Mouse (Mus musculus): ENCODE measurements around the gene Apobec3. TPM values are rescaled to one million over a fixed set of nuclear protein-coding genes. Genes with fewer than 3 reads are reported as not detected.

Gene Apobec3
- polyA plus RNA-seq, 1 experiment from 2014 or later: 13.5 TPM

DNA sequence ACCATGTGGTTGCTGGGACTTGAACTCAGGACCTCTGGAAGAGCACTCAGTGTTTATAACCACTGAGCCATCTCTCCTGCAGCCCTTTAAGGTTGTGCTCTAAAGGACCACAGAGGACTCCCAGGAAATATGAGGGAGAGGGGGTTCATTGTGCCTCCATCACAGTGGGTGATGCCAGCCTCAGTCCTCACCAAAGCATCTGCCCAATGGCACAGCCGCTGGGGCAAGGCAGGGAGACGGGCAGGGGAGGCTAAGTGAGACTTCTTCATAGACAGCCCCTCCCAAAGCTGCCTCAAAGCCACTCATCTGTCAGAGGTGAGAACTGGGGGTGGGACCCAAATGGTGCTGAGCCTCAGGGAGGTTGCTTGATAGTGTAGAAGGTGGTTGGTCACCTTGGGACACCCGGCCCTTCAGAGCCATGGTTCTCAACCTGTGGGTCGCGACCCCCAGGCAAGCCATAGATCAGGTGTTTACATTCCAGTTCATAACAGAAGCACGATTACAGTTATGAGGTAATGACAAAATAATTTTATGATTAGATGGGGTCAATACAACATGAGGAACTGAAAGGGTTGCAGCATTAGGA, 22.4 kb downstream of the Apobec3 start:
- Histone ChIP-seq H3K9ac (no peak overlapping the region), H3K4me2 (replicated peaks) (no peak overlapping the region), H3K36me3 (peaks cover 6% of the 10 kb centered on the region; the same call in 1 of the 2 replicates), H3K27me3 (no peaks in the 10 kb centered on the region), H3K27ac (no peak overlapping the region), H3K4me1 (no peaks in the 10 kb centered on the region), H3K9me3 (no peaks in the 10 kb centered on the region), H3K4me3 (no peak overlapping the region)
- 78% methylated on average over 6 of the region's 6 CpGs for WGBS
- no peak for ATAC-seq (ENCODE audit: low FRiP score, low read depth)

DNA sequence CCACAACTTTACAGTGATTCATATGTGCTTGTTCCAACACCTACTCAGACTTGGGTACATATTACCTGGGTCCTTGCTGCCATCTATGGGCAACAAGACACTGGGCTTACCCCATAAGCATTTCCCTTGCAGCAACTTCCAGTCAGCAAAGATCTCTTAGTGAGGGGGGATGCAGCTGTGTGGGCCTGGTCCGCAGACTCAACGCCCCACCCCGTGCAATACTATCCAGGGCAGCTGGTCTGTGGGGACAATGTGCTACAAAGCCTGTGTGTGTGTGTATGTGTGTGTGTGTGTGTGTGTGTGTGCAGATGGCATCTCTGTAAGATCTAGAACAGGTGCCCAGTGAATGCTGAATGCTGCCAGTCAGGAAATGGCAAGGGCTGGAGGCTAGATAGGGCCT, 22.9 kb downstream of the Apobec3 start:
- 0 out of 2 replicates have a peak, but pooled peaks have one; percentile 28 for ATAC-seq (ENCODE audit: low FRiP score, low read depth)
- Histone ChIP-seq H3K9me3 (no peaks in the 10 kb centered on the region), H3K27me3 (no peaks in the 10 kb centered on the region), H3K36me3 (peaks cover 6% of the 10 kb centered on the region; the same call in 1 of the 2 replicates), H3K4me1 (no peaks in the 10 kb centered on the region), H3K27ac (no peak overlapping the region), H3K4me2 (replicated peaks) (no peak overlapping the region), H3K4me3 (no peak overlapping the region), H3K9ac (no peak overlapping the region)
- WGBS: 84% methylated on average over 3 of the region's 3 CpGs

- Histone ChIP-seq H3K27me3 (no peaks in the 10 kb centered on the region), H3K4me1 (no peaks in the 10 kb centered on the region), H3K4me3 (no peak overlapping the region), H3K27ac (no peak overlapping the region), H3K9me3 (no peaks in the 10 kb centered on the region), H3K36me3 (peaks cover 6% of the 10 kb centered on the region; the same call in 1 of the 2 replicates), H3K9ac (no peak overlapping the region), H3K4me2 (replicated peaks) (no peak overlapping the region)
- 76% methylated on average over 5 of the region's 5 CpGs for WGBS
- no peak for ATAC-seq (ENCODE audit: low FRiP score, low read depth)
Measured at GRCm38 (mm10) chr15:79916150-79916549, 24.7 kb downstream of the Apobec3 start.

- no peaks in the 10 kb centered on the region for H3K9me3 ChIP-seq
- H3K4me2 ChIP-seq (replicated peaks): no peak overlapping the region
- H3K27ac ChIP-seq: no peak overlapping the region
- H3K9ac ChIP-seq: no peak overlapping the region
- H3K36me3 ChIP-seq: peaks cover 6% of the 10 kb centered on the region; the same call in 1 of the 2 replicates
- WGBS: 92% methylated on average over 14 of the region's 14 CpGs
- H3K4me1 ChIP-seq: no peaks in the 10 kb centered on the region
- no peak for ATAC-seq (ENCODE audit: low FRiP score, low read depth)
- no peak overlapping the region for H3K4me3 ChIP-seq
- no peaks in the 10 kb centered on the region for H3K27me3 ChIP-seq
Measured at GRCm38 (mm10) chr15:79917111-79917720, 25.8 kb downstream of the Apobec3 start.

GRCm38 (mm10) chr15:79918485-79918884, 27.0 kb downstream of the Apobec3 start:
- Histone ChIP-seq H3K4me1 (no peaks in the 10 kb centered on the region), H3K9ac (no peak overlapping the region), H3K36me3 (peaks cover 6% of the 10 kb centered on the region; the same call in 1 of the 2 replicates), H3K9me3 (no peaks in the 10 kb centered on the region), H3K4me3 (no peak overlapping the region), H3K27ac (no peak overlapping the region), H3K4me2 (replicated peaks) (no peak overlapping the region), H3K27me3 (no peaks in the 10 kb centered on the region)
- 88% methylated on average over 16 of the region's 16 CpGs for WGBS
- no peak for ATAC-seq (ENCODE audit: low FRiP score, low read depth)

GRCm38 (mm10) chr15:79919787-79920186, 28.3 kb downstream of the Apobec3 start:
- Histone ChIP-seq H3K4me1 (no peaks in the 10 kb centered on the region), H3K4me2 (replicated peaks) (no peak overlapping the region), H3K27me3 (no peaks in the 10 kb centered on the region), H3K36me3 (peaks cover 6% of the 10 kb centered on the region; the same call in 1 of the 2 replicates), H3K9ac (no peak overlapping the region), H3K27ac (no peak overlapping the region), H3K9me3 (no peaks in the 10 kb centered on the region), H3K4me3 (no peak overlapping the region)
- no peak for ATAC-seq (ENCODE audit: low FRiP score, low read depth)
- WGBS: 39% methylated on average over 2 of the region's 2 CpGs

GRCm38 (mm10) chr15:79926856-79927416, 35.5 kb downstream of the Apobec3 start:
- 68% methylated on average over 11 of the region's 11 CpGs for WGBS

DNA sequence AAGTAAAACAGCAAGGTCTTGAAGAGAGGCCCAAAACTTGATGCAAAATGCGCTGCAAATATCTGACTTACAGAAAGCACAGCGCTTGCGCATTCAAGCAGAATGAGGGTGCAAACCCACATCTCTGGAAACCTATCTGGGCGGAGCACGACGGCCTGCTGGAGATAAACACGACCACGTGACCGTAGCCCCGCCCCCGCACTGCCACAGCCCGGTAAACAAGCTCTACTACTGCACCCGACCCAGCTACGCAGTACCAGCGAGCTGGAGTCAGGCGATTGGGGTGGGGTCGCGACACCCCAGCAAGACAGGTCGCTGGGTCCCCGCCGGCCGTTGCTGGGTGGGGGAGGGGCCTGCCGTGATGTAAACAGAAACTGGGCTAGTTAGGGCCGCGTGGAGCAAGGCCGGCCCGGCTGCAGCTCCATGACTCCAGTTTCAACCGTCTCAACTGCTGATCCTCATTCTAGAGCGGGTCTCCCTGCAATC, 36.2 kb downstream of the Apobec3 start:
- H3K27ac ChIP-seq: 0 out of 2 replicates have a peak overlapping the region, but pooled peaks have one; percentile 15
- peak overlapping the region; percentile 74 for H3K9ac ChIP-seq
- peak overlapping the region; percentile 79 for H3K4me2 ChIP-seq (replicated peaks)
- H3K4me1 ChIP-seq: peaks cover 11% of the 10 kb centered on the region
- peak; percentile 90 for ATAC-seq (ENCODE audit: low FRiP score, low read depth)
- peak overlapping the region; percentile 60 for H3K4me3 ChIP-seq
- peaks cover 36% of the 10 kb centered on the region for H3K27me3 ChIP-seq
- H3K36me3 ChIP-seq: no peaks in the 10 kb centered on the region
- under 1% methylated on average over 29 of the region's 29 CpGs for WGBS
- H3K9me3 ChIP-seq: no peaks in the 10 kb centered on the region

More at GRCm38 (mm10) chr15:79926856-79927416, 35.5 kb downstream of the Apobec3 start:
- Histone ChIP-seq H3K9ac (peak overlapping the region; percentile 74; the same call in 1 of the 2 replicates), H3K4me3 (peak overlapping the region; percentile 60), H3K27ac (no peak overlapping the region), H3K27me3 (peaks cover 29% of the 10 kb centered on the region), H3K4me1 (peaks cover 11% of the 10 kb centered on the region), H3K4me2 (replicated peaks) (peak overlapping the region; percentile 79), H3K36me3 (no peaks in the 10 kb centered on the region), H3K9me3 (no peaks in the 10 kb centered on the region)
- ATAC-seq (ENCODE audit: low FRiP score, low read depth): no peak

DNA sequence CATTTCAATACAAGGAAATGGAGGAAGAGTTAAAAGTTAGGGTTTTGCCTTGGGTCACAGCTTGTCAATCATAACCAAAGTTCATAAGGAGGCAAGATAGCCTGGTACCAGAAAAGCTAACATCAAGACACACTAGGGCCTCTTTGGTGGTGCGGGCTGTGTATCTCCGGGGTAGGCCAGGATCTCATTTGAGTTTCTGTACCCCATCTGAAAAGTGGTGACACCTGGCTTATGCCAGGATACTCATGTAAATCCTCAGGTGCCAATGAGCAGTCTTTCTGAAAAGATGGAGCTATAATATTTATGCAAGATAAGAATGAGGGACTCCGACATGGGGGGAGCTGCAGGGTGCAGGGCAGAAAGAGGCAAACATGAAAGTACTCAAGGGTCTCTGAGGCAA, 36.9 kb downstream of the Apobec3 start:
- Histone ChIP-seq H3K9ac (peak overlapping the region; percentile 74; the same call in 1 of the 2 replicates), H3K27ac (no peak overlapping the region), H3K4me3 (peak overlapping the region; percentile 60), H3K4me2 (replicated peaks) (peak overlapping the region; percentile 79), H3K4me1 (peaks cover 16% of the 10 kb centered on the region), H3K27me3 (peaks cover 42% of the 10 kb centered on the region), H3K36me3 (no peaks in the 10 kb centered on the region), H3K9me3 (no peaks in the 10 kb centered on the region)
- ATAC-seq (ENCODE audit: low FRiP score, low read depth): no peak
- 94% methylated on average over 3 of the region's 3 CpGs for WGBS

DNA sequence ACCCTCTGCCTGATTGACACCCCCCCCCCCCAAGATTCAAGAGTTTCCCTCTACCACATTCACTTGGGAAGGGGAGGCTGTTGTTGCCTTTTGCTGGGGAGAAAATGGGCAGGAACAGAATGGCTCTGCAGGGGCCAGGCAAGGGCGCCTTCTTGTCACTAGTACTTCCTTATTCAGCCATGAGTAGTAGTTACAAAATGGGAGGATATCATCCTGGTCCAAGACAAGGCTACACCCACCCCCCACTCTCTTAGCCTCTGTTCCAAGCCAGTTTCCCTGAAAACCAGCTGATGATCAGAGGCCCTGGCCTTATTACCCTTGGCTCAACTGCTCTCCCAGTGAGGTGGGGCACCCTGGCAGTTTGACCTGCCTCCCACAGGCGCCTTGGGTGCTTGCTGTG, 37.3 kb downstream of the Apobec3 start:
- Histone ChIP-seq H3K27me3 (peaks cover 47% of the 10 kb centered on the region), H3K4me1 (peaks cover 20% of the 10 kb centered on the region), H3K9ac (no peak overlapping the region), H3K4me2 (replicated peaks) (no peak overlapping the region), H3K9me3 (no peaks in the 10 kb centered on the region), H3K27ac (no peak overlapping the region), H3K4me3 (no peak overlapping the region), H3K36me3 (no peaks in the 10 kb centered on the region)
- no peak for ATAC-seq (ENCODE audit: low FRiP score, low read depth)
- WGBS: 82% methylated on average over 2 of the region's 2 CpGs

DNA sequence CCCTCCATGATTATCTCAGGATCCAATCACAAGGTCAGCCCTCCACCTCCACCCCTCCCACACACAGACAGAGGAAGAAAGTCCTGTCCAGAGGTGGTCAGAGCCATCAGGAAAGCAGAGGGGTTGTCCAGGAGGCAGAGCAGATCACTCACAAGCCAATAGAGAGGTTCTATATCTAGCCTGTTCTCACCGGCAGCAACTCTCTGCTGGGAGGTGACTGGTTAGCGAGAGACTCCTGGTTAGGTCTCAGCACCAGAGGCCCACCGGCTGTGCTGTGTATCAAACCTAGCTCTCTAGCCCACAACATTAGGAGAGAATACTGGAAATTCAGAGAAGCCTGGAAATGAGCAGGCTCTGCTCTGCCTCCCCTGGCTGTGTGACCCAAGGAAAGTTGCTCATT, 38.3 kb downstream of the Apobec3 start:
- H3K4me2 ChIP-seq (replicated peaks): no peak overlapping the region
- H3K4me1 ChIP-seq: peaks cover 30% of the 10 kb centered on the region
- peaks cover 52% of the 10 kb centered on the region for H3K27me3 ChIP-seq
- H3K27ac ChIP-seq: no peak overlapping the region
- H3K36me3 ChIP-seq: no peaks in the 10 kb centered on the region
- H3K9ac ChIP-seq: no peak overlapping the region
- H3K4me3 ChIP-seq: no peak overlapping the region
- H3K9me3 ChIP-seq: no peaks in the 10 kb centered on the region
- no peak for ATAC-seq (ENCODE audit: low FRiP score, low read depth)
- 72% methylated on average over 3 of the region's 3 CpGs for WGBS

- Histone ChIP-seq H3K27me3 (peaks cover 52% of the 10 kb centered on the region), H3K36me3 (no peaks in the 10 kb centered on the region), H3K4me3 (peak overlapping the region; percentile 69), H3K4me1 (peaks cover 34% of the 10 kb centered on the region), H3K9me3 (no peaks in the 10 kb centered on the region), H3K4me2 (replicated peaks) (peak overlapping the region; percentile 87), H3K9ac (no peak overlapping the region), H3K27ac (no peak overlapping the region)
- ATAC-seq (ENCODE audit: low FRiP score, low read depth): no peak
- WGBS: 18% methylated on average over 13 of the region's 13 CpGs
Measured at GRCm38 (mm10) chr15:79931496-79932141, 40.2 kb downstream of the Apobec3 start.
